Comparison of ENCODE assay signal across 7 mouse cellular contexts in the genomic region with DNA sequence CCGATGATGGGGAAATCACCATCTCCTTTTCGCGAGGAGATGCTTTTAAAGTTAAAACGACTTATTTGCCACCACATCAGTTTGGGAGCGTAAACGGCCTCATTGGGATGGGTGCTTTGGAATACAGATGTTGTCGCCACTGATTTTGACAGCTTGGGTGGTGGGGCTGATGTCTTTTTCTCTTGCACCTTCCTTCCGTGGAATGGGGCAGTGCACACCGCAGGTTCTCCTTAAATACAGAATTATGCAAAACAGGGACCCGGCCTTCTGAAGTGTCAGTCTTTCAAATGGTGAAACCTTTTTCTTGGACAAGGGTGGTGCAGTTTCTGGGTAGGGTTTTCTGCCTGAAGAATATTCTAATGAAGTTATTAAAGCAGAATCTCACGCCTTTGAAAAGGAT. TPM values are rescaled to one million over a fixed set of nuclear protein-coding genes. Genes with fewer than 3 reads are reported as not detected.
DNase-seq lines count a peak whose midpoint lies in the region; ATAC-seq lines count a peak whose summit lies in the region.

No protein-coding gene starts in this region.

- H3K27me3 ChIP-seq in forebrain, embryonic 11.5 days (ENCODE audit: control insufficient read depth, insufficient read depth, low read length): no peaks in the 10 kb centered on the region
- no peaks in the 10 kb centered on the region; the same call in 1 of the 2 replicates for H3K27me3 ChIP-seq in limb, embryonic 15.5 days
- no peaks in the 10 kb centered on the region for H3K27me3 ChIP-seq in stomach, embryonic 15.5 days (replicated peaks)

- H3K4me3 ChIP-seq in forebrain, embryonic 11.5 days (ENCODE audit: low read depth, low read length): peak overlapping the region; percentile 60
- H3K4me3 ChIP-seq in limb, embryonic 15.5 days: peak overlapping the region; percentile 71
- H3K4me3 ChIP-seq in stomach, embryonic 15.5 days (replicated peaks): peak overlapping the region; percentile 68

- peak overlapping the region; percentile 49 for H3K9ac ChIP-seq in forebrain, embryonic 11.5 days (ENCODE audit: low read length)
- H3K9ac ChIP-seq in limb, embryonic 15.5 days: peak overlapping the region; percentile 64; the same call in 1 of the 2 replicates
- peak overlapping the region; percentile 39; the same call in 1 of the 2 replicates for H3K9ac ChIP-seq in stomach, embryonic 15.5 days

- H3K36me3 ChIP-seq in forebrain, embryonic 11.5 days (ENCODE audit: control insufficient read depth, insufficient read depth, low read length): no peaks in the 10 kb centered on the region
- no peaks in the 10 kb centered on the region for H3K36me3 ChIP-seq in limb, embryonic 15.5 days
- no peaks in the 10 kb centered on the region for H3K36me3 ChIP-seq in stomach, embryonic 15.5 days

- peak; percentile 48 to 50 for DNase-seq in spleen, postnatal 36 days (ENCODE audit: low spot score in 2 of 2)
- DNase-seq in spleen, postnatal 14 days (ENCODE audit: low spot score in 2 of 2): no peak
- DNase-seq in forebrain, embryonic 11.5 days (ENCODE audit: low spot score): no peak
- DNase-seq in urinary bladder, postnatal 10 days (ENCODE audit: low spot score): no peak
- no peak for DNase-seq in cerebellum, adult 9-10 months

- H3K4me1 ChIP-seq in forebrain, embryonic 11.5 days (replicated peaks; ENCODE audit: control insufficient read depth, insufficient read depth, low read length): 0 out of 2 replicates have a peak, but pooled peaks cover 2% of the 10 kb centered on the region
- peaks cover 11% of the 10 kb centered on the region for H3K4me1 ChIP-seq in limb, embryonic 15.5 days
- H3K4me1 ChIP-seq in stomach, embryonic 15.5 days: peaks cover 10% of the 10 kb centered on the region

- no peak overlapping the region for H3K27ac ChIP-seq in forebrain, embryonic 11.5 days (ENCODE audit: low read depth, low read length)
- peak overlapping the region; percentile 79; the same call in 1 of the 2 replicates for H3K27ac ChIP-seq in limb, embryonic 15.5 days
- peak overlapping the region; percentile 67 for H3K27ac ChIP-seq in stomach, embryonic 15.5 days

- no peak for ATAC-seq in forebrain, embryonic 11.5 days (replicated peaks; ENCODE audit: low FRiP score)
- no peak for ATAC-seq in limb, embryonic 15.5 days (ENCODE audit: insufficient number of reproducible peaks, low FRiP score, low TSS enrichment, low read depth)
- no peak for ATAC-seq in stomach, embryonic 15.5 days (ENCODE audit: insufficient read depth, low FRiP score, low read depth)

- no peaks in the 10 kb centered on the region for H3K9me3 ChIP-seq in forebrain, embryonic 11.5 days (ENCODE audit: control insufficient read depth, low read length)
- no peaks in the 10 kb centered on the region for H3K9me3 ChIP-seq in limb, embryonic 15.5 days
- no peaks in the 10 kb centered on the region for H3K9me3 ChIP-seq in stomach, embryonic 15.5 days

- WGBS in forebrain, embryonic 11.5 days: 6% methylated on average over 11 of the region's 11 CpGs
- 9% methylated on average over 11 of the region's 11 CpGs for WGBS in limb, embryonic 15.5 days
- WGBS in stomach, embryonic 15.5 days: 7% methylated on average over 11 of the region's 11 CpGs

- peak overlapping the region; percentile 77 for H3K4me2 ChIP-seq in forebrain, embryonic 11.5 days (ENCODE audit: low read depth, low read length, severe bottlenecking)
- peak overlapping the region; percentile 71 for H3K4me2 ChIP-seq in limb, embryonic 15.5 days
- H3K4me2 ChIP-seq in stomach, embryonic 15.5 days: peak overlapping the region; percentile 73

RNA-seq across cellular contexts. Expression of gene Ppp1r21, which starts 0.7 kb away (rescaled TPM):
- polyA plus RNA-seq in forebrain, embryonic 11.5 days (2014; fragmentation: Nextera tagmentation; extraction: Ambion mirVana): 23.8 and 29.4 TPM in 2 replicates
- 19.9 and 21.8 TPM in 2 replicates for polyA plus RNA-seq in limb, embryonic 15.5 days (2015; fragmentation: Nextera tagmentation; extraction: Ambion mirVana)
- 21.4 and 21.7 TPM in 2 replicates for polyA plus RNA-seq in stomach, embryonic 15.5 days (2015; fragmentation: Nextera tagmentation; extraction: Ambion mirVana)

Comparison
In these comparisons a context has a peak if more than half of its experiments do, and no peak if none do; other contexts are left out.
1. DNase-seq: peak in spleen, postnatal 36 days (2 of 2); none in spleen, postnatal 14 days (0 of 2), forebrain, embryonic 11.5 days (single experiment), urinary bladder, postnatal 10 days (single experiment) and cerebellum, adult 9-10 months (single experiment).
2. Peak in every context shown above with its lines, with median percentiles within 50 percentile points of each other: H3K4me2 ChIP-seq, H3K4me3 ChIP-seq and H3K9ac ChIP-seq.